Mouse (Mus musculus) kidney, postnatal 10 days (tissue): ENCODE measurements at regions not wholly inside any gene's neighbourhood (a gene's known extent, or its start where the extent isn't known, plus 50 kb on each side); places are given as distances from the start of the nearest gene placed in this dataset.

Source experiments
- DNase-seq: peaks from one replicate; pipeline ENCODE4 v3.0.0; 2021; ENCODE audit warnings: mixed read lengths

DNA sequence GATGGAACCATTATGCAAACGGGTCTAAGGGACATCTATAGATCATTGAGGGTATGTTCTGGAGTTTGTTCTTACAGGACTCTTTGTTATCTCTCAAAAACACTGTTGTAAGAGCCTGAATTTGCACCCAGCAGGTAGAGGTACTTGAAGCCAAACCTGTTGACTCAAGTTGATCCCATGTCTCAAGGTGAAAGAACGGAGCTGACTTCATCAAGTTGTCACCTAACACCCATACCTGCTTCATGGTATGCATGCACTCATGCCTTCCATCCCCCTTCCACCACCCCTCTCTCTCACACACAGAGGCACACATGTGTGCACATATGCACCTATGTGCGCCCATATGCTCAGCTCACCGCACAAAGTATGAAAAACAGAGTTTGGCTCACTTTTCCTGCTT is 189.0 kb downstream of the Ttll7 start:
- no peak for DNase-seq

DNA sequence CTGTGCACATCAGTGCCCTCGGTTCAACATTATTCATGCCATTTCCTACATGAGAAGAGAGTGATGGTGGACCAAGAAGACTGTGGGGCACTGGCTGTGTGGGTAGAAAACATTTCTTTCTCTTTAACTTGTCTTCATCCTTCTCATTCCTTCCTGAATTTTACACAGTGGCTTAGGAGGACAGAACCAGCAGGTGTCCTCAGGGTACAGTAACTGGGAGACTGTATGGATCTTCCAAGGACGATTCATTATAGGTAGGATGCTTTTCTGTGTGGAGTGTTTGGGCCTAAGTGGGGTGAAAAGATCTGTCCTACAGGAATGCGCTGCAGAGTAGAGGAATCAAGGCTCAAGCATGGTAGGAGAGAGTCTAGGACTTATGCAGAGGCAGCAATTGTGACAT is 190.7 kb downstream of the Ttll7 start:
- no peak for DNase-seq

DNA sequence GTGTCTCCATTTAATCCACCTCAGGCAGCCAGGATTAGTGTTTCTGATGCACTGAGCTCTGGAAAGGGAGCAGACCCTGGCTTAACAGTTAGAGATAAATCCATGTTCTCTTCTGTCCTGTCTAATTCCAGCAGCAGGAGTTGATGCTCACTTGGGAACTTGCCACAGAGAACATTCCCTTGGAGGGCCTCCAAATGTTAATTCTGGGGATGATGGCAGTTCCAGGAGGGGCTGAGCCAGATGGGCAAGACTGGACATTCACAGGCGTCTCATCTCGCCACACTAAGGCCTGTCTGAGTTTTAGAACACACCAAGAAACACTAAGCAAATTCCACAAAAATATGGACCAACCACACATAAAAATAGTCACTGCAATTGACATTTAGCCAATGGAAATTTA is 194.5 kb downstream of the Ttll7 start:
- peak; percentile 14 for DNase-seq

DNA sequence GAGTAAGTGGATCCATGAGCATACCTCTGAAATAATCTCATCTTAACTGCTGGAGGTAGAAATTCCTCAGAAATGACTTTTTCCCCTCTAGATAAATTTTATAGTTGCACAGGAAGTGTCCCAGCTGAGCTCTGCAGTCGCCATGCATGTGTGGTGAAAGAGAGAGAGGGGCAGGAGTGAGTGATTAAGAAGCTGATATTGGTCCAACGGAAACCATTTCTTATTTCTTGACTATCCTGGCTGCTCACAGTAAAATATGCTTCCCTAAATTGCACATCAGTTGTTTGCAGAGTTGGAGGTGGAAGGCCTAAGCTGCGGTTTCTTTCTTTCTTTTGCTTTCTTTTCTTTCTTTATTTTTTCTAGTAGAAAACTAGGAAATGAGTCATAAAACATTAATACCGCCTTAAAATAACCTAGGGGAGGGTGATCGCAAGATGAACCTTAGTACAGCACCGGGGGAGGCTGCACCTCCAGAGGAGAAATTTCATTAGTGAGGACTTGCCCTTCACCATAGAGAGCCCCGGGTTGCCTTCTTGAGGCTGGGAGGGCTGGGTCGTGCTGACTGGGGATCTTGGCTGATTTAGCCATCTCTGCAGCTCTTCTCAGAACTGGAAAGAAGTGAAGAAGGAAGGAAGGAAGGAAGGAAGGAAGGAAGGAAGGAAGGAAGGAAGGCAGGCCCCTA is 202.1 kb downstream of the Ttll7 start:
- no peak for DNase-seq

DNA sequence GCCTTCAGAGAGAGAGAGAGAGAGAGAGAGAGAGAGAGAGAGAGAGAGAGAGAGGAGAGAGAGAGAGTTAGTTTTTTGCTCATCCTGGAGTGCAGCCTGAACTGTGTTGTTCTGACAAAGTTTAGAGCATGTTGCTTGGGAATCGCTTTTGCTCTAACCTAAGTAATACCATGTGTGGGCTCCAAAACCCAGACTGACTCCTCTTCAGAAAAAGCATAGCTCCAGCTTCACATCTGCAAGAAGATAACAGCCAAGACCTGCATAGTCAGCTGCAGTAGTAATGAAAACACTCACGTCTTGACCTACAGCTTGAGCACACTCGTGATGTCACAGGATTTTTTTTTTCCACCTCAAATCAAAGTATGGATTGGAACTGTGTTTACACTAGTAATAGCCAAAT is 205.7 kb downstream of the Ttll7 start:
- no peak for DNase-seq

DNA sequence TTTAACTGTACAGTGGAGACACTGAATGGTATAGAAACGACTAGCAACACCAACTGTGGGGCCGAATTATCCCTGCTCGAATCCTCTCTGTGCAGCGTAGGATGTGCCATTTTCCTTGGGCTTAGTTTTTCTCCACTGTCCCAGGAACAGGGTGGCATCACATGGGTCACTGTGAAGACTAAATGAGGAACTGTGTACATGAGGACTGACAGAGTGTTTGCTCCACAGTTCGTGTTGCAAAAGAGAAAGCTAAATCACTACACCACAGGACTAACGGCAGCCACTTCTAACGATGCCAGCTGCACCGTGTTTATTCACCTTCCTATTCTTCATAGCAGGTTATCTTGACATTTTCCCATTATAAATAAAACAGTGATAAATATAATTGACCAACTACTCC is 208.5 kb downstream of the Ttll7 start:
- DNase-seq = no peak

DNA sequence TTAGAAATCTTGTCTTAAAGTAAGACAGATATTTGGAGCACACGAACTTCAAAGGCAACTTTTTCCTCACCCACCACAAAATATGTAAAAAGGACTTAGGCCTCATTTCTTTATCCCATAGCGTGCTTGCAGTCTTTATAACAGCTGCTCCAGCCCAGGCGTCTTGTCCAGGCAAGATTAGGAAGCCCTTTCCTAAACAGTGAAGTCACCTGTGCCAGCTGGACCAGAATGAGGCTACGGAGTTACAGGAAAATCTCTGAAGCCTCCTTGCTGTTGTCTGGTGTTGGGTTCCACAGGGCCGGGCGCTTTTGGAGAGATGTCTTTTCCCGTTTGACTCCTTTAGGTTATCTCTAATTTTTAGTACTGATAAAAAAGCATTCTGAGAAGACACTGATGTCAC is 210.3 kb downstream of the Ttll7 start:
- DNase-seq = no peak

DNA sequence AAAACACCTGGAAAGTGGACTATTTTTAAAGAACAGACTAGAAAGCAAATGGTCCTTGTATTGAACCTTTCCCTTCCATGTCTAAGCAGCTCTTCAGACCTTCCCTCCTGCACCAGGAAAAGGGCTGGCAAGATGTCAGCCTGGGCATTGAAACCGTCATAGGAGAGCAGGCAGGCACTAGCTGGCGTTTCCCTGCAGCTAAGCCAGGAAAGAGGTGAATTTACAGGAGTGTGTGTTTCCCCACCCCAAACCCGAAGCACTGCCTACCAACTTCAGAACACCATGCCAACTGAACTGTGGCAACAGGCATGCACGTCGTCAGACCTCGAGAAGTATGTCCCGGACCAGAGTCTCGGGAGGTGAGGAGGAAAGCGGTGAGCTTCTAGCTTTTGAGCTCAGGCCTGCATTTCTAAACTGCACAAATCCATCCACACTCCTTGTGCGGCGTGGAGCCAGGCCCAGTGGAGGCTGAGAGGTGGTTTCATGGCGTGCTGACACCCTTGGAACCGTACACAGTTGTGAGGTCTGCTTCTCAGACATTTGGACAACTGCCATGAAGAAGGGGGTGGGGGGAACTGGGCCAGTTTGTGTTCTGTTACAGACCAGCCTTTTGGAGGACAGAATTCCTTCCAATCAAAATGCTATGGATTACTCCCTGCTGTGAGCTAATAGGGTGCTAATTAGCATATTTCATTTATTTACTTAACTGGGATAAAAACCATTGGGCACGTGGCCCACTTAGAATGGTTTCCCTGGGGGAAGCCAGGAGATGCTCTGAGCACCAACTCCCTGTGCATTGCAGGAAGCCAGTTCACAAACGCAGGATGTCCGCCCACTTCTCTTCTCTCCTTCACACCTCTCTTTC is 211.6 kb downstream of the Ttll7 start:
- peak; percentile 17 for DNase-seq

DNA sequence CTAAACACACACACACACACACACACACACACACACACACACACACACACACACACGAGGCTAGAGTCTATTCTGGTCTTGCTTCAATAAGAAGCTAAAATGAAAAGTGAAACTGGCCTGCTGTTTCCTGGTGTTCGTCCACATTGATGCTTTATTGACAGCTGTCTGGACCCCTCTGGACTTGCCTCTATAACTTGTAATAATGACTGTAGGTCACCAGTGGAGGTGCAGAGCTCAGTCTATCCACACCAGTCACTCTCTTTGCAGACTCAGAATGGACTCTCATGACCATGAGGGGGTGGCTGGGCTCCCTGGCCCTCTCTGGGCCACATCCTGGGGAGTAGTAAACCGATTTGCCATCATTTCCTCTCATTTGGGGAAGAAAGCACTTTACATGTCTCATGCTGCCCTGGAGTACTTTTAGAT is 212.3 kb downstream of the Ttll7 start:
- no peak for DNase-seq

DNA sequence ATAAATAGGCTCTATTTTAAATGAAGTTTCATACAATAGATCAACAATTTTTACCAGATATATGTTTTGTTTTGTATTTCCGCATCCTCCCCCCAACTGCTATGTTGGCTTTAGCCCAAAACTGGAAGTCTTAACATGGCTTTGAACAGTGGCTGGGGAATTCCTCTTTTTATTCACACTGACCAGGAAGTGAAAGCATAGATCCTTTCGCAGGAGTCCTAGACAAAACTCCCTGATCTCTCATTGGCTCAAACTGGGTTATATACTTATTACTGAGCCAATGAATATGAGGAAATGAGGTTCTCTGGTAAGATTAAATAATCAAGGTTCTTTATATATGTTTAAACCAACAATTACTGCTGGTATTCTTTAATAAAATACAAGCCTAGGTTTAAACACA is 218.8 kb downstream of the Ttll7 start:
- no peak for DNase-seq

DNA sequence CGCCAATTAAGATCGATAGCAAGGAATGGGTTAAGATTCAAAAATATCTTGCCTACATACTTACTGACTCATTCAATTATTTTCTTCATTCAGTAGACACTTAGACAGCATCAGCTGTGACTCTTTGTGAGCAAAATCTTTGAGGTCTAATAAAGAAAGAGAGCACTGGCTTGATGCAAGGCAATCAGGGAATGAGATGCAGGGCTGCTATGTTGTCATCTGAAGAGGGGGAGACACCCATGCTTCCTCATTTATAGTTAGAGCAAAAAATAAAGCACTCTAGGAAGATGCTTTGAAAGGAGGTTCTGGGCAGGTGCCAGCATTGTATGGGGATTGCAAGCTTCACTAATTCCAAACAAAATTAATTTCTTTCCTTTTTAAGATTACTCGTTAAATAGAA is 228.0 kb downstream of the Ttll7 start:
- no peak for DNase-seq

DNA sequence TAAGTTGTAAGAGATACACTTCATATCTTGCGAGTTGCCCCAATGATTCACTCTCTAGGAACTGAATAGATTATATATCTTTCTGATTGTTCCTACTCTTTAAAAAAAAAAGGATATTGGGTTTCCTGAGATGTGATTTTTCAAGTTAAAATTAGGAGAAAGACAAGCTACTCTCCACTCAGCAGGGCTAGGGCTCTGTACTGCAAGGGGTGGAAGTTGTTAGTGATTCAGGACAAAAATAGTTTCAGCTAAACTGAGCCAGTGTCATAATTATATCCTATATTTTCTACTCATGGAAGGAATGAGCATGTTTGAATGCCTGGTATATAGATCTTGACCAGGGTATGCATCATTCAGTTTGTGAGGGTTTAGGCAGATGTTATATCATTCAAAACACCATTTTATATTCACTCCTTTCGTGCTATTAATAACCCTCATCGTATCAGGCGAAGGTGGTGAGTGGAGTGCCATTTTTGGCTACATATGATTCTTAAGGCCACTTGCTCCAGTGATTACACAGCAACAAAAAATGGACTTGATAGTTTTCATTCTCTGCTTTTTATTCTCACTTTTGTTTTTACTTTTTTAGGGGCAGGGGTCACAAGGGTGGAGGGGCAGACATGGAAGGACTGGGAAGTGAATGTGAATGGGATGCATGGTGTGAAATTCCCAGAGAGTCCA is 228.7 kb downstream of the Ttll7 start:
- DNase-seq = no peak

DNA sequence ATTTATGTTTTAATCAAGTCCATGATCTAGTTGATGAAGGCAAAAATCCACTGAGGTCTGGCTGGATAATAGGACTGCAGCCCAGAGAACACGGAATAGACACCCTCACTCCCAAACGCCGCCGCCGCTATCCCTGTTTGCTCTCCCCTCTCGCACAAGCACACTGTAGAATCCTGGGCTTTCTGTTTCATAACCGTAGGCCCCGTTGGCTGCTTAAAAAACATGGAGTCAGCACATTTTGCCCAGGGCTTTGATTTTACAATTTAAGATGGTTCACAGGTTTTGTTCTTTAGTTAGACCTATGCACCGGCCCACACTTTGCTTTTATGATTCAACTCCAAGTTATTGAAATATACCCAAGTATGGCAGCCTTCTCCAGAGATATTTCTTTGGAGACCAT is 229.6 kb downstream of the Ttll7 start:
- DNase-seq = no peak

DNA sequence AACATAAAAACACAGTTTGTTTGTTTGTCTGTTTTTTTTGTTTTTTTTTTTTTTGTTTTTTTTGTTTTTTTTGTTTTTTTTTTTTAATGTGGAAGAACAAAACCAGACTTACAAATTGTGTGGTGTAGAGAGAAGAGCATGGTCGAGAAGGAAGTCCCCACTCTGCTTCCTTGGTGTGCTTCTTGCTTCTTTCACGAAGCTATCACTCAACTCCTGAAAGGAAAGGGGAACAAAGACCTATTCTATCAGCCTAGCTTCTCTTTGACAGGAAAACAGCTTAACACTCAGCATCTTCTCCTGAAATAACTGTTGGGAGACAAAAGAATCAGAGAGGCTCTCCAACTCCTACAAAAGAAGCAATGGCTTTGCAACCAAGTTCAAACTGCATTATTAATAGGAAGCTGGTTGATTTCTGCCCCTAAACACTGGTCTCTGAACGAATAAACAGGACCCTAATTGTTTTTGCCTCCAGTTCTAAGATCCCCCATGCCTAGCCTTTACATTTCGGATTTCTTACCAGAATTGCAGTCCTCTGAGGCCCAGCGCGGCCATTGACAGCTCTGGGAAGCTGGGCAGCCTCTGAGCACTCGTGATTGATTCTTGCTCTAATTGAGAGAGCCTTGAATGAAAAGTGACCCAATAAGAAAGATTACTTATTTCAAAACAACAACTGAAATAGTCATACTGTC is 230.2 kb downstream of the Ttll7 start:
- no peak for DNase-seq

DNA sequence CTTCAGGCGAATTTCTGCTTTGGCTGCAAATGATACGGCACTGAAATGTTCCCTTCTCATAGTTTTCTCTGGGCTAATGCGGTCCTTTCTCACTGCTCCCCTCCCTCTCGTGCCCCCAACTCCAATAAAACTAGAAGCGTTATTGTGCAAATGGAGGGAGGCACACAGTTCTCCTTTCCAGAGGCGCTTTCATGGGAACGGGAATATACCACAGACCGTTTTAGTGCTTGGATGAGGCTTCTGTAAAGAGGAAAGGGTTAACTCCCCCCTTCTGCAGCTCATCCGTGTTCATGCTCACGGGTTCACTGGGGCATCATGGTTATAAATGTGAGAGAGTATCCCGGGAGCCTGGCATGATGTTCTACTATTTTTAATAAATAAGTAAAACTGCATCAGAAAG is 231.2 kb downstream of the Ttll7 start:
- no peak for DNase-seq

DNA sequence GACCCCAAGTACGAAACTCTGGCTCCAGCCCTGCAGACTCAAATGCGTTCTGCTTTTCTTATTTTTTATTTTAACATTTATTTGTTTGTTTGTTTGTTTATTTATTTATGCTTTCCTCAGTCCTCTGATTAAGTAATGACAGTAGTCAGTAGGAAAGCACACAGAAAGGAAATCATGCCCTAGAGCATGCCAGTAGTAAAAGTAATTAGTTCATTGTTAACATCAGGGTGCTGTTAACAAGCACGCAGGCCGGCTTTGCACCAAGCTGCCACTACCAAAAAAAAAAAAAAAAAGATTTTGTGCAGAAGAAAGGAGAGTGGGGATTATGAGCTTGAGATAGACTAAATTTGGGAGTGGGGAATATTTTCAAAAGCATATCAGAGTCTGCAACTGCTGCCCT is 231.7 kb downstream of the Ttll7 start:
- DNase-seq = no peak

DNA sequence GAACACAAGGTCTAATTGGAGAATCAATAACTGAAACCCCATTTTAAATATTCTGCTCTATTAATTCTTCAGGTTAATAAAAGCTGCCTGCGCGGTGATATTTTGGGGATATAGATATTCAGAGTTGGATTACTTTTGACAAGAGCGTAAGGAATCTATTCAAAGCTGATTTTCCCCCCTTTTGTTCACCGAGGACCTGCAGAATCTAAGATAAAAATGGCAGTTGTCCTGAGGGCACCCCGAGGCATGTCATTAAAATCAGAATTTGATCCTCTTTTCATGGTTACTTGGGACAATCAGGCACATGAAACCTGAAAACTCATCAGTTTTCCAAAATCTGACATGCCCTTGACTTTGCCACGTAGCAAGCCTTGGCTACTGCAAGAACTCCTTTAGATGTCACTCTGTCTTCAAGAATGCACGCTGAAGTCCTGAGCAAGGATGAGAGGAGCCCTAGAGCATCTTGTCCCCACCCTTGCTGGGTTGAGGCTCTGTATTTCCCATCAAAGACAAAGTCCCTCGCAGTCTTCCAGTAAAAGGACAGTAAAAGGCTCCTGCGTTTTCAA is 232.5 kb downstream of the Ttll7 start:
- no peak for DNase-seq

DNA sequence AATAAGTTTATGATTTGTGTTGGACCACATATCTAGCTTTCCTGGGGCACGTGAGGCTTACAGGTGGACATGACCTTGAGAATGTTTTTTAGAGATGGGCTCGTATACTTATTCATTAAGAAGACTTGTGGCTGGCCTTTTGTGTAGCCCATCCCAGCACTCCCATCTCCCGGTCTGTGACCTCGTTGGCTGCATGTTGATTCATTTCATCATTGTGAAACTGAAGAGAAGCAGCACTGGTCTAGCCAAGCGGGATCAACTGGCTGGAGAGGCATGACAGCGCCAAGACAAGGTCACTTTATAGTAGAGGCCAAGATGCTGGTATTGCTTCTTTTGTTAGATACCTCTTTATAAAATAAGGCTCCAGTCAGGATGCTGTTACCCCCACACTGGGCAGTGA is 236.0 kb downstream of the Ttll7 start:
- DNase-seq = no peak

DNA sequence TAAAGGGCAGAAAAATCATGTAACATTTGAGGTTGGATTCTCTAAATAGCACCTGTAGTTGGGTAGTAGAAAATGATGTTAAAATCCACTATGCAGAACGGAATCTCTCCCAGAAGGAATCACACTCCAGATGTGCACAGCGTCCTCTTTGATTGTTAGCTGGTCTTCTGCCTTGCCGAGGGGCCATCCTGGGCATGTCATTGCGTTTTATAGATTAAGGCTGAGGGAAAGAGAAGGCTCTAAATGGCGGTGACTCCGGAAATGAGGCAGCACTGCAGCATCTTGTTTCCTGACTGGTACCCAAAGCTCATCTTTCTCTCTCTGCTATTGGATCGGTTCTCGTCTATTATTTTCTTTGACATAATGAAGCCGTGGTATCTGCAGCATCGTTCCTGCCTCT is 237.5 kb downstream of the Ttll7 start:
- DNase-seq = no peak

DNA sequence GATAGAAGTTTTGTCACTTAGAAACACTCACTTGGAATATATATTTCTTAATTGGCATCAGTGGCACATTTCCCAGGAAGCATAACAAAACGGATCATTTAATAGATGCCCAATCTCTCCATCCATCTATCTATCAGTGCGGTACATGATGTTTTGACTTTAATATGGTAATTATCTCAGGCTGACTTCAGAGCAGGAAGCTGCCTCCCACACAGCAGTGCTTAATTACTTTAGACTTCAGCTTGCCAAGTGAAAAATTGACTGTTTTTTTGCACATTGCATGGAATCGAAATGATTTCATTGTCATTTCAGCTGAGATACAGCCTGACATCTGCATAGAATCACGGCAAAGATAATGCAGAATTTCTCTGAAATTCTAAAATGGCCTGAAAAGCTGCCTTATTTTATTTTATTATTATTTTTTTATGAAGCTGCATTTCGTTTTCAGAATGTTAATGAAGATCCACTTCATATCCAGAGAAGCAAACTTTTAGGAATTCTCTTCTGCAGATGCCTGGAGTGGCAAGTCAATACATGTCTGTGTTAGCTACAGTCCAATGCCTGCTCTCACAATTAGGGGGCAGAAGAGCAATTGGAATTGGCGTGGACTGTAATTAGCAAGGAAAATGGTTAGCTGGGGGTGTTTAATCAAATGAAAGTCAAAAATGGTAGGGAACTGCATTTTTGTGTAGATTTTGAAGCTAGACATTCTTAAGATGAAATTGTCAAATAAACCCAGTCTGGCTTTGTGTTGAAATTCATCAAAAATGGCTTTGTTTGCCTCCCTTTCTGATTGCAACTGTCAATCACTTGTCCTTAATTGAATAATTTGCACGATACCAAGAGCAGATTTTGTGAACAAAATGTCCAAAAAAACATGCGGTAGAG is 240.3 kb downstream of the Ttll7 start:
- no peak for DNase-seq

DNA sequence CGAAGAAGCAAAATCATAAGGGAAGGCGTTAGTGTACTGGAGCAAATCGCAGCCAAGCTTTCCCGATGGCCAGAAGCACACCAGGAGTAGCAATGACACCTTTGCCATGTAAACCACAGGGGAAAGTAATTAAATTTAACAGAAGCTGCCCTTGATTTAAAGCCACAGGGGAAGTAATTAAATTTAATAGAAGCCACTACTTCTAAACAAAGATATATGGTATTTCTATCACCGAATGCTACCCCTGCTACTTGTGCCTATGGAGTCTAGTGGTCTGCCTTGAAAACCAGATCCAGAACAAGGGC is 240.9 kb downstream of the Ttll7 start:
- no peak for DNase-seq

DNA sequence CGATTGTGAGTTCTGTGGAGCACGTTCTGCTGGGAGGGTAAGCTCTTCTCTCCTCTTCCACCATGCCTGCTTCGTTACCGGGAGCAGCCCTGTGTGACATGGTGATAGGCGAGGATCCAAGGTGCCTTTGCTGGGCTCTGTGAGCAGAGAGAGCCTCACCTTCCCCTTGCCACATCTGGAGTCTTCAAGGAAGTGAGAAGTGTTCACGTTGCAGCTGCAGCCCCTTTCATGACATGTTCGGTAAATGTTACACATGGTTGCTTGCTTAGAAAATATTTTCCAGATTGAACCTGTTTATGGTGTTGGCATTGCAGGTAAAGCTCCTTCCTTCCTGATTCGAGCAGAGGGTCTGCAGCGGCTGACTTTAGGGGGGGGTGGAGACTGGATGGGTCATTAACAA is 244.0 kb downstream of the Ttll7 start:
- DNase-seq = no peak
